Mouse (Mus musculus) bone marrow macrophage, adult 2 months (primary cell): ENCODE results near the gene Adcy5.

Experiments
- CTCF ChIP-seq: IDR thresholded peaks from 2 replicates; pipeline ENCODE4 v1.5.1; 2012; ENCODE audit warnings: low read depth, mild to moderate bottlenecking, low read length, moderate library complexity
- POLR2A ChIP-seq: IDR thresholded peaks from 2 replicates; pipeline ENCODE4 v1.6.1; 2012; ENCODE audit warnings: mild to moderate bottlenecking, low read depth, low read length, borderline replicate concordance

GRCm38 (mm10) chr16:35159991-35160390, 5.3 kb downstream of the Adcy5 start:
- TF ChIP-seq CTCF = no peak
- TF ChIP-seq POLR2A = no peak
